Mouse (Mus musculus) lung, embryonic 16.5 days (tissue): ENCODE results near the gene Eif5a. TPM values are rescaled to one million over a fixed set of nuclear protein-coding genes. Genes with fewer than 3 reads are reported as not detected.

Experiments used
- ATAC-seq: fragments of 200-750 bp; cut with Nextera tagmentation; 2 replicates; pipeline ENCODE4 v1.8.0; 2017; ENCODE audit warnings: low read depth, mild to moderate bottlenecking, moderate library complexity
- H3K27ac ChIP-seq: fragments of 300-500 bp; sonication (generic); 2 replicates; pipeline ENCODE4 v1.5.1; 2014; ENCODE audit warnings: mild to moderate bottlenecking, control low read depth, low read length
- H3K27me3 ChIP-seq: fragments of 300-500 bp; sonication (generic); 2 replicates; pipeline ENCODE4 v1.6.1; 2014; ENCODE audit warnings: low read depth, low read length, mixed read lengths; ENCODE audit not compliant: control insufficient read depth, insufficient read depth
- H3K36me3 ChIP-seq: fragments of 300-500 bp; sonication (generic); 2 replicates; pipeline ENCODE4 v1.6.1; 2014; ENCODE audit warnings: low read length; ENCODE audit not compliant: control insufficient read depth, insufficient read depth
- H3K4me1 ChIP-seq: fragments of 300-500 bp; sonication (generic); replicated peaks from 2 replicates; pipeline ENCODE4 v1.6.1; 2014; ENCODE audit warnings: low read length, mixed read lengths; ENCODE audit not compliant: control insufficient read depth, insufficient read depth
- H3K4me2 ChIP-seq: fragments of 300-500 bp; sonication (generic); 2 replicates; pipeline ENCODE4 v1.6.1; 2014; ENCODE audit warnings: low read depth, low read length, control low read depth
- H3K4me3 ChIP-seq: fragments of 300-500 bp; sonication (generic); 2 replicates; pipeline ENCODE4 v1.5.1; 2014; ENCODE audit warnings: mild to moderate bottlenecking, low read length, control low read depth
- H3K9ac ChIP-seq: fragments of 300-500 bp; sonication (generic); 2 replicates; pipeline ENCODE4 v1.6.1; 2014; ENCODE audit warnings: low read length, control low read depth
- H3K9me3 ChIP-seq: fragments of 300-500 bp; sonication (generic); 2 replicates; pipeline ENCODE4 v1.6.1; 2016; ENCODE audit warnings: low read length; ENCODE audit not compliant: control insufficient read depth
- WGBS: fragments of 180-500 bp; shearing (Covaris S2); extraction: QIAGEN DNeasy Blood & Tissue Kit; methylation state at CpG from one replicate; pipeline ENCODE4 v1.1.7; 2014; 5-methylcytosine and 5-hydroxymethylcytosine counted together
- polyA plus RNA-seq: library from polyadenylated mRNA; unstranded; fragments of >200 nt; fragmentation: Nextera tagmentation; extraction: Ambion mirVana; gene quantifications from 2 replicates; pipeline ENCODE4 v1.2.1, GENCODE M21; 2015

The Eif5a gene
- 1,390 and 1,410 TPM in 2 replicates for polyA plus RNA-seq

DNA sequence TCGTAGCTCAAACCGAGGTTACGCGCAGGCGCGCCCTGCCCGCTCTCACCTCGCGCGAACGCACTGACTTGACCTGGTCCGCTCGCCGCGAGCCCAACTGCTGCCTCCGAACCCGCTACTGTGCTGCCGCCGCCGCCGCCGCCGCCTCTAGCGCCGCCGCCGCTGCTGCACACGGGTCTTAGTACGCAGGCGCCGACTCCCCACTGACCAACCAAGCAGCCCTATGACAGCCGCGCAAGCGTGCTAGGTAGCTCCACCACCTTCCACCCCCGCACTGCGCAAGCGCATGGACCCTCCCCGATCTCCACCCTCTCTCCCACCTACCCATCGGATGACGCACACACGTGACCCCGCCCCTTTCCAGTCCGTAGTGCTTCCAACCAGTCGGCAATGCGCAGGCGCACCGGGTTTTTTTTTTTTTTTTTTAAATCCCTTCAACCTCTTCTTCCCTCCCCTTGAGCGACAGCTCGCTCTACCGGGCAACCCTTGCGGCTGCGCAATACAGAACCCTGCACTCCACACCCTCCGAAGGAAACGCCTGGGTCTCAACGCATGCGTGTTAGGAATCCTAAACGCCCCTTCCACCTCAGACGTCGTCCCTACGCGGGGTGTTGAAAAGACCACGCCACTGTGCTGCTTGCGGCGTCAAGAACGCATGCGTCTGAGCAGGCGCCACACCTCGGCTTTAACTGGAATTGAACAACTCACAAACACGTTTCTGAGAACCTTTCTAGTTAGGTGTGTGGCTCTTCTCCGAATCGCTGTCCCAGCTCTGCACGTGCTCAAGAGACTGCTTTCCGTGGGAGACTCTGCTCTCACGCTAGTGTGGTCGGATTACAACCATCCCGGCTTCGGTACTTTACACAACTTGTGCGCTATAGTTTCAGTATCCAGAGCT is at the start of gene Eif5a:
Eif5a (minus strand) TSS at position 845 of the 898 bp plus-strand sequence.
- WGBS = under 1% methylated on average over 78 of the region's 78 CpGs
- peak within 1 kb of the TSS; percentile 89 for H3K4me2 ChIP-seq
- H3K9ac ChIP-seq = peak within 1 kb of the TSS; percentile 99
- no peaks in the 10 kb centered on the region for H3K27me3 ChIP-seq
- H3K4me3 ChIP-seq = peak within 1 kb of the TSS; percentile 92
- H3K9me3 ChIP-seq = no peaks in the 10 kb centered on the region
- peaks cover 22% of the 10 kb centered on the region for H3K36me3 ChIP-seq
- H3K4me1 ChIP-seq = peaks cover 19% of the 10 kb centered on the region
- peak; percentile 96 for ATAC-seq
- H3K27ac ChIP-seq = peak within 1 kb of the TSS; percentile 99

DNA sequence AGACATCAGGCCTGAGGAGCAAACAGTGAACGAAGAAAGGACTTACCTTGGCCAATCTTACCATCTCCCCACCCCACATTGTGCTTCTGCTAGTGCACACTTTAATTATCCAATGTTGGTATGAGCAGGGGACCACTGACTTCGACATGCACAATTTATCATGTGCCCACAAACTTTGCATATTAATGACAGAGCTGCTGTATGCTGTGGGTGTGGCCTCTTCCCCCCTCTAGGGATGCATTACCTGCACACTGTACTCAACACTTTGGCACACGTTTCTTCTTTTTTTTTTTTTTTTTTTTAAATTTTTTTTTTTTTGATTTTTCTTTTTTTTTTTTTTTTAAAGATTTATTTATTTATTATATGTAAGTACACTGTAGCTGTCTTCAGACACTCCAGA is 49.0 kb upstream of the Eif5a start:
- Histone ChIP-seq H3K9me3 (no peaks in the 10 kb centered on the region), H3K4me3 (no peak overlapping the region), H3K36me3 (peaks cover 34% of the 10 kb centered on the region), H3K9ac (no peak overlapping the region), H3K27ac (no peak overlapping the region), H3K4me2 (no peak overlapping the region), H3K4me1 (peaks cover 8% of the 10 kb centered on the region), H3K27me3 (peaks cover 14% of the 10 kb centered on the region)
- ATAC-seq = no peak
- 55% methylated on average over 3 of the region's 3 CpGs for WGBS

DNA sequence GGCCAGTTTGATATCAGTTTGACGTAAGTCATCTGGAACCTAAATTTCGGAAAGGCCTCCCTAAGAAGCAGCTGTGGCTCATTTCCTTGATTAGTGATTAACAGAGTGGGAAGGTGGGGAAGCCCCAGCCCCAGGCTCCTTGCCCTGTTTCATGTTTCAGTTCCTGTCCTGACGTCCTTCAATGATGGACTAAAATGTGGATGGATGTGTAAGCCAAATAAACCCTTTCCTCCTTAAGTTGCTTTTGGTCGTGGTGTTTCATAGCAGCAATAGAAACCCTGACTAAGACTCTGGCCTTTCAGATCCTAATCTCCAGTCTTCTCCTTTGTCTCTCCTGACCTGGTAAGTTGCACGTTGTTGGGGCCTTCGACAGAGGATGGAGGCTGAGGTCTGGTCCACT is 48.5 kb upstream of the Eif5a start:
- H3K36me3 ChIP-seq = peaks cover 34% of the 10 kb centered on the region
- no peak overlapping the region for H3K27ac ChIP-seq
- peaks cover 8% of the 10 kb centered on the region for H3K4me1 ChIP-seq
- WGBS = 78% methylated on average over 6 of the region's 6 CpGs
- no peak overlapping the region for H3K4me2 ChIP-seq
- no peaks in the 10 kb centered on the region for H3K9me3 ChIP-seq
- H3K4me3 ChIP-seq = no peak overlapping the region
- peaks cover 19% of the 10 kb centered on the region for H3K27me3 ChIP-seq
- ATAC-seq = no peak
- no peak overlapping the region for H3K9ac ChIP-seq

DNA sequence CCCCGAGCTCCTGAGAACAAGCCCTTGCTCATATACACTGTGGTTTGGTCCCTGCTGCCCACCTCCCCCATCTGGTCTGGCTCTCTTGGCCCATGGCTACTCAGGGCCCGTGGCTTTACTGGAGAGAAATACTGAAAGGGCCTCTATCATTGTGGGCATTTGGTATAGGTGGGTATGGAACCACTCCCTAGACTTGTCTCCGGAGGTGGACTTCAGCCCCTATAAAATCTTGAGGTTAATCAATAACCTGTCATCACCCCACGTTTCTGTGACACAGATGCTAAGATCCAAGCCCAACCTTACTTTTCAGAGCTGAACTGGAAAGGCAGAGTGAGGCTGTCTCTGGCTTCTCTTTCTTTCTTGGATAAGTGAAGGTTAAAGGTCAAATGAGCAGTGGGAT is 47.0 kb upstream of the Eif5a start:
- Histone ChIP-seq H3K4me1 (peaks cover 8% of the 10 kb centered on the region), H3K36me3 (peaks cover 26% of the 10 kb centered on the region), H3K27ac (no peak overlapping the region), H3K9me3 (no peaks in the 10 kb centered on the region), H3K4me3 (no peak overlapping the region), H3K4me2 (no peak overlapping the region), H3K9ac (no peak overlapping the region), H3K27me3 (peaks cover 34% of the 10 kb centered on the region)
- WGBS = 64% methylated on average over 4 of the region's 4 CpGs
- ATAC-seq = no peak

DNA sequence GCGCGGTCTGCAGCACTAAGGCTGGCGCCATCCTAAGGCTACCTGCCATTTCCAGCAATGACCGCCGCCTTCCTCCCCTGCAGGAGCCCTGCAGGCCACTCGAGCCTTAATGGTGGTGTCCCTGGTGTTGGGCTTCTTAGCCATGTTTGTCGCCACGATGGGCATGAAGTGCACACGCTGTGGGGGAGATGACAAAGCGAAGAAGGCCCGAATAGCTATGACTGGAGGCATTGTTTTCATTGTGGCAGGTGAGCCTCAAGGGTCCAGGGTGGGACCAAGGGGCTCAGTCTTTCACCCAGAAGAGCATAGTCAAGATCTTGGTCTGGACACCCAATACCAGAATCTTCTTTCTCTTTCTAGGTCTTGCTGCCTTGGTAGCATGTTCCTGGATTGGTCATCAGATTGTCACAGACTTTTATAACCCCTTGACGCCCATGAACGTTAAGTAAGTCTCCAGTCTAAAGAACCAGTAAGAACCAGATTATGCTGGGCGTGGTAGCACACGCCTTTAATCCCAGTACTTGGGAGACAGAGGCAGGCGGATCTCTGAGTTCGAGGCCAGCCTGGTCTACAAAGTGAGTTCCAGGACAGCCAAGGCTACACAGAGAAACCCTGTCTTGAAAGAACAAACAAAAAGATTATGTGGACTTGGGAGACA is 45.2 kb upstream of the Eif5a start:
- Histone ChIP-seq H3K27ac (peak overlapping the region; percentile 86), H3K9ac (peak overlapping the region; percentile 73), H3K4me1 (peaks cover 8% of the 10 kb centered on the region), H3K4me3 (peak overlapping the region; percentile 60), H3K27me3 (peaks cover 37% of the 10 kb centered on the region), H3K4me2 (peak overlapping the region; percentile 60), H3K36me3 (peaks cover 21% of the 10 kb centered on the region), H3K9me3 (no peaks in the 10 kb centered on the region)
- no peak for ATAC-seq
- WGBS = 33% methylated on average over 17 of the region's 17 CpGs

DNA sequence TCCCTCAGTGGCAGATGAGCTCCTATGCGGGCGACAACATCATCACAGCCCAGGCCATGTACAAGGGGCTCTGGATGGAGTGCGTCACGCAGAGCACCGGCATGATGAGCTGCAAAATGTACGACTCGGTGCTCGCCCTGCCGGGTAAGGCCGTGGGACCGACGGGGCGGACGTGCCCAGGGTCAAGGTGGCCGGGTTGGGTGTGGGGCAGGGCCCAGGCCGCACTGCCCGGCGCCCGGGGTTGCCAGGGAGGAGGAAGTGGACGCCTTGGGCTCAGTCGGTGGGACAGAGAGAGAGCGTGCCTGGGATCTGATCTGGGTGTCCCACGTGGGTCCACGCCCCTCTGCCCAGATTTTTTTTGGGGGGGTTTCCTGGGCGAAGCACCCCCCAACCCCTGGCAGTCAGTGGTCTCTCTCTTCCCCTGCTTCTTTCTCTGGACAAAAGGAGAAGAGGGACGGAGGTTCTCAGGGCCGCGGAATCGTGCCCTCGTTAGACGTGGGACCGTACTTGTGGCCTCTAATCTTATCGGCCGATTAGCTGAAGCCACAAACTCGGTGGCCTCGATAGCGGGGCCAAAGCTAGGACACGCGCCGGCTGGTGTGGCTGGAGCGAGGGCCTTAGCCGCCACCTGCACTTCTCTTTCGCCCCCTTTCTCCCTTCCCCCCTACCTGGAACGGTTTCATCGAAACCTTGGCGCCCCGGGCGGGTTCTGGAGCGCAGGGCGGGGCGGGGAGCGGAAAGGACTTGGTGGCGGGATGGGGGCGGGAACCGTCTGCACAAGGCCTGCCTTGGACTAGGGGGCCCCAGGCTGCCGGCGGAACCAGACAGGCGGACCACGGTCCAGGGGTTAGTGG is 44.5 kb upstream of the Eif5a start:
- Histone ChIP-seq H3K4me3 (peak overlapping the region; percentile 60), H3K9ac (peak overlapping the region; percentile 73), H3K27me3 (peaks cover 37% of the 10 kb centered on the region), H3K4me1 (peaks cover 8% of the 10 kb centered on the region), H3K9me3 (no peaks in the 10 kb centered on the region), H3K36me3 (peaks cover 21% of the 10 kb centered on the region), H3K27ac (peak overlapping the region; percentile 86), H3K4me2 (peak overlapping the region; percentile 60)
- peak; percentile 66 for ATAC-seq
- WGBS = under 1% methylated on average over 59 of the region's 59 CpGs

DNA sequence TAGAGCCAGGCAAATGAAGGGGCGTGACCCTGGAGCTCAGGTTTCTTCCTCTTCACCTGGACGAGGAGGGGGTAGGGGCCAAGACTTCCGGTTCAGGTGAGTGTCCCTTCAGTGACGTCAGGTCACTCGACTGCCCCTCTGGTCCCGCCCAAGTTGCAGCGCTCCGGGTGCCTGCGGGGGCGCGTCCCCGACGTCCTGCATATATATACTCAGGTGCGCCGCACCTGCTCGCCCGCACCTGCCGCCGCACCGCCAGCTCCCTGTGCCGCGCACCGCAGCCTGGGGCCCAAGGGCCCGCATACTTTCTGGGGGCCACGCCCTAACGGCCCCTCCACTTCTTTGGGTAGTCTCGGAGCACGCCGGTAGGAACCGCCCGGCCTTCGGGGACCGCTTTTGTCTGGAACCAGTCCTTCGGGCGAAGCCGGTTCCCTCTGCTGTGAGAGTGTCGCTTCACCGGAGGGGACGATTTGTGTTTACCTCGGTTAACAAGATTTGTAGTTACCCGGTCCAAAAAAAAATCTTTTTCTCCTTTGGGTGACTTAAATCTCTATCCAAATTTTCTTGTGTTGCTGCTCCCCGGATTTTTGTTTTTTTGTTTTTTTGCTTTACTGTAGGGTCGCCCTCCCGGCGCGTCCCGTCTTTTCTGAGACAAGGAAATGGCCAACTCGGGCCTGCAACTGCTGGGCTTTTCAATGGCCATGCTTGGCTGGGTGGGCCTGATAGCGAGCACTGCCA is 43.7 kb upstream of the Eif5a start:
- 2% methylated on average over 47 of the region's 49 CpGs for WGBS
- peaks cover 37% of the 10 kb centered on the region for H3K27me3 ChIP-seq
- peaks cover 8% of the 10 kb centered on the region for H3K4me1 ChIP-seq
- peak overlapping the region; percentile 60 for H3K4me3 ChIP-seq
- peak; percentile 87 for ATAC-seq
- H3K4me2 ChIP-seq = peak overlapping the region; percentile 60
- H3K36me3 ChIP-seq = peaks cover 18% of the 10 kb centered on the region
- H3K9ac ChIP-seq = peak overlapping the region; percentile 73
- H3K27ac ChIP-seq = peak overlapping the region; percentile 87
- H3K9me3 ChIP-seq = no peaks in the 10 kb centered on the region

DNA sequence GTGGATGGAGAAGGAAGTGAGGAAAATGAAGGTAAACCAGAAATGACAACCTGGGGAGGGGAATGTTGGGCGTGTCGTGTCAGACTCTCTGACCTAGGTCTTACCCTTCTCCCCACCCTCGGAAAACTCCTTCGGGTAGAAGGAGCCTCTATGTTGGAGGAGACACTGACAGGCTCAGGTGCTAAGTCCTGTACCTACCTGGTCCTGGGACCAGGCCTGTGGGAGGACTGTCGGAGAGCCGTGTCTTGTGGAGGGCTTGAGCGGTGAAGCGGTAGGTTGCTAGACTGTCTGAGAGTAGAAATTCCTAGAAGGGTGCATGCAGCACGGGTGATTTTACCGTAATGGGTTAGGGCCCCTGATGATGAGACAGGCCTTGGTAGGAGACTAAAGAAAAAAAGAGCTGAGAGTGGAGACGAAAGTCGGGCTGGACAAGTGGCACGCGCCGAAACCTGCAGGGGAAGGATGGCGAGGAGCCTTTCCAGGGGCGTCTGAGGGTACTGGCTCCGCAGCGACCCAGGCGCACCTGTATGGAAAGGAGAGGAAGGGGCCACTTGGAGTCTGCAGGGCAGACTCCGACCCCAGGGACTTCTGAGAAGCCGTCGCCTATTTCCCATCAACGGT is 43.0 kb upstream of the Eif5a start, which contains the start of gene Cldn7:
Cldn7 (plus strand) TSS at position 130 of the 621 bp plus-strand sequence.
- peak within 1 kb of the TSS; percentile 60 for H3K4me3 ChIP-seq
- H3K27ac ChIP-seq = peak within 1 kb of the TSS; percentile 87
- 0 out of 2 replicates have a peak, but pooled peaks have one; percentile 11 for ATAC-seq
- peaks cover 8% of the 10 kb centered on the region for H3K4me1 ChIP-seq
- H3K36me3 ChIP-seq = peaks cover 13% of the 10 kb centered on the region
- peaks cover 37% of the 10 kb centered on the region for H3K27me3 ChIP-seq
- peak within 1 kb of the TSS; percentile 73 for H3K9ac ChIP-seq
- peak within 1 kb of the TSS; percentile 60 for H3K4me2 ChIP-seq
- no peaks in the 10 kb centered on the region for H3K9me3 ChIP-seq
- WGBS = 6% methylated on average over 24 of the region's 24 CpGs
